Mouse (Mus musculus) mammary gland, adult 2 months (tissue): ENCODE data around the gene Yipf3. TPM values are rescaled to one million over a fixed set of nuclear protein-coding genes. Genes with fewer than 3 reads are reported as not detected.

ENCODE experiments used
- polyA plus RNA-seq: library from polyadenylated mRNA; depleted of rRNA; stranded (reverse); fragments of >200 nt; gene quantifications from 2 replicates; pipeline ENCODE4 v1.2.3, GENCODE M21; 2012; ENCODE audit warnings: low replicate concordance; rRNA removed

Yipf3 gene
- 286 and 320 TPM in 2 replicates for polyA plus RNA-seq

GRCm38 (mm10) chr17:46247512-46248188, at the start of gene Yipf3, which contains the start of gene Polr1c:
Gene Yipf3, plus strand, starts transcription at chr17:46248080.
Gene Polr1c, minus strand, starts transcription at chr17:46248054.

GRCm38 (mm10) chr17:46202421-46203071, 45.3 kb upstream of the Yipf3 start, which contains the start of the genes Polh and Xpo5:
Gene Polh, minus strand, starts transcription at chr17:46202645.
Gene Xpo5, plus strand, starts transcription at chr17:46202782.

GRCm38 (mm10) chr17:46253452-46254084, 5.7 kb downstream of the Yipf3 start, which contains the start of gene Lrrc73:
Gene Lrrc73, plus strand, starts transcription at chr17:46253531.

GRCm38 (mm10) chr17:46282483-46283123, 34.7 kb downstream of the Yipf3 start, which contains the start of gene Tjap1:
Gene Tjap1, minus strand, starts transcription at chr17:46283026.

GRCm38 (mm10) chr17:46297364-46298219, 49.7 kb downstream of the Yipf3 start, which contains the start of gene Dlk2:
Gene Dlk2, plus strand, starts transcription at chr17:46297421.

Other genes starting within 250 kb of the Yipf3 start
- gene Vegfa, start 215.7 kb upstream of the Yipf3 start, polyA plus RNA-seq, result 326 and 345 TPM in 2 replicates
- 36.4 and 54.9 TPM in 2 replicates for gene Mrps18a, start 137.1 kb upstream of the Yipf3 start, polyA plus RNA-seq
- gene Rsph9, start 103.9 kb upstream of the Yipf3 start, polyA plus RNA-seq, result 5.0 and 6.8 TPM in 2 replicates
- 15.7 and 17.7 TPM in 2 replicates for gene Mad2l1bp, start 94.5 kb upstream of the Yipf3 start, polyA plus RNA-seq
- 130 and 159 TPM in 2 replicates for gene Gtpbp2, start 87.0 kb upstream of the Yipf3 start, polyA plus RNA-seq
- 5.6 and 7.7 TPM in 2 replicates for gene Polh, start 45.4 kb upstream of the Yipf3 start, polyA plus RNA-seq
- 17.5 and 23.7 TPM in 2 replicates for gene Xpo5, start 45.3 kb upstream of the Yipf3 start, polyA plus RNA-seq
- gene Polr1c, start within 50 bp of the Yipf3 start, polyA plus RNA-seq, result 30.8 and 44.5 TPM in 2 replicates
- gene Lrrc73, start 5.5 kb downstream of the Yipf3 start, polyA plus RNA-seq, result 1.2 and 2.9 TPM in 2 replicates
- gene Tjap1, start 34.9 kb downstream of the Yipf3 start, polyA plus RNA-seq, result 38.5 and 59.6 TPM in 2 replicates
- 1.8 and 2.0 TPM in 2 replicates for gene Dlk2, start 49.3 kb downstream of the Yipf3 start, polyA plus RNA-seq
- gene Abcc10, start 80.3 kb downstream of the Yipf3 start, polyA plus RNA-seq, result 22.9 and 27.6 TPM in 2 replicates
- 26.3 and 34.3 TPM in 2 replicates for gene Zfp318, start 135.7 kb downstream of the Yipf3 start, polyA plus RNA-seq
- gene Crip3, start 180.8 kb downstream of the Yipf3 start, polyA plus RNA-seq, result 5.5 and 15.0 TPM in 2 replicates
- gene Slc22a7, start 190.4 kb downstream of the Yipf3 start, polyA plus RNA-seq, result 0.41 TPM in 1 of 2 replicates, not detected in the other
- 0.33 and 0.61 TPM in 2 replicates for gene Ttbk1, start 239.6 kb downstream of the Yipf3 start, polyA plus RNA-seq
- 1.5 and 2.5 TPM in 2 replicates for gene Dnph1, start 248.6 kb downstream of the Yipf3 start, polyA plus RNA-seq